Mouse (Mus musculus) megakaryocyte, embryonic 14.5 days (primary cell): Measurements from ENCODE around the gene Shisa9. TPM values are rescaled to one million over a fixed set of nuclear protein-coding genes. Genes with fewer than 3 reads are reported as not detected.
A peak's percentile ranks its signal among the peaks of the same experiment; 100 is the strongest.

Experiments used
- H3K27me3 ChIP-seq: replicated peaks from 2 replicates; pipeline ENCODE3; 2012; ENCODE audit warnings: inconsistent platforms
- H3K36me3 ChIP-seq: replicated peaks from 2 replicates; pipeline ENCODE3; 2012; ENCODE audit warnings: low read length, inconsistent platforms, mixed read lengths
- H3K4me1 ChIP-seq: 2 replicates; pipeline ENCODE4 v1.6.1; 2012; ENCODE audit warnings: inconsistent platforms
- H3K4me3 ChIP-seq: replicated peaks from 2 replicates; pipeline ENCODE3; 2012; ENCODE audit warnings: moderate library complexity, mild to moderate bottlenecking, inconsistent platforms
- H3K9me3 ChIP-seq: 2 replicates; pipeline ENCODE4 v1.6.1; 2012; ENCODE audit warnings: inconsistent platforms
- FLI1 ChIP-seq: IDR thresholded peaks from 2 replicates; pipeline ENCODE4 v1.6.1; 2012; ENCODE audit warnings: low read length, inconsistent platforms, mixed read lengths
- GATA1 ChIP-seq: IDR thresholded peaks from 3 replicates; pipeline ENCODE4 v1.6.1; 2012; ENCODE audit warnings: mixed read lengths, low read length, inconsistent platforms, borderline replicate concordance
- polyA plus RNA-seq: library from polyadenylated mRNA; stranded (reverse); fragments of >175 nt; gene quantifications from 2 replicates; pipeline ENCODE4 v1.2.3, GENCODE M21; 2012; ENCODE audit warnings: low replicate concordance; ENCODE audit not compliant: insufficient read depth

Gene Shisa9
- polyA plus RNA-seq, 1 experiment = 0.43 TPM

GRCm38 (mm10) chr16:12238611-12239010 is 254.7 kb downstream of the Shisa9 start:
- Histone ChIP-seq H3K4me1 (no peaks in the 10 kb centered on the region), H3K9me3 (peaks cover 3% of the 10 kb centered on the region; the same call in 1 of the 2 replicates), H3K27me3 (no peaks in the 10 kb centered on the region), H3K4me3 (no peak overlapping the region), H3K36me3 (no peaks in the 10 kb centered on the region)
- TF ChIP-seq GATA1 (no peak), FLI1 (no peak)

- TF ChIP-seq GATA1 = no peak
- no peak for TF ChIP-seq FLI1
- Histone ChIP-seq H3K36me3 (no peaks in the 10 kb centered on the region), H3K4me1 (no peaks in the 10 kb centered on the region), H3K9me3 (peaks cover 11% of the 10 kb centered on the region), H3K27me3 (no peaks in the 10 kb centered on the region), H3K4me3 (no peak overlapping the region)
Observed at GRCm38 (mm10) chr16:12259361-12259760, 275.4 kb downstream of the Shisa9 start.

- no peaks in the 10 kb centered on the region for H3K27me3 ChIP-seq
- H3K4me1 ChIP-seq = no peaks in the 10 kb centered on the region
- TF ChIP-seq GATA1 (no peak), FLI1 (no peak)
- no peaks in the 10 kb centered on the region for H3K36me3 ChIP-seq
- H3K9me3 ChIP-seq = 0 out of 2 replicates have a peak, but pooled peaks cover 6% of the 10 kb centered on the region
- H3K4me3 ChIP-seq = no peak overlapping the region
Observed at GRCm38 (mm10) chr16:12265828-12266227, 281.9 kb downstream of the Shisa9 start.

GRCm38 (mm10) chr16:12300523-12300922 is 316.6 kb downstream of the Shisa9 start:
- Histone ChIP-seq H3K27me3 (no peaks in the 10 kb centered on the region), H3K9me3 (no peaks in the 10 kb centered on the region), H3K4me1 (no peaks in the 10 kb centered on the region; the same call in 1 of the 2 replicates), H3K4me3 (no peak overlapping the region), H3K36me3 (no peaks in the 10 kb centered on the region)
- no peak for TF ChIP-seq FLI1
- no peak for TF ChIP-seq GATA1

GRCm38 (mm10) chr16:12303420-12303819 is 319.5 kb downstream of the Shisa9 start:
- TF ChIP-seq FLI1 (no peak), GATA1 (no peak)
- Histone ChIP-seq H3K4me1 (peaks cover 18% of the 10 kb centered on the region), H3K27me3 (no peaks in the 10 kb centered on the region), H3K4me3 (no peak overlapping the region), H3K36me3 (no peaks in the 10 kb centered on the region), H3K9me3 (no peaks in the 10 kb centered on the region)

GRCm38 (mm10) chr16:12307318-12307965 is 323.5 kb downstream of the Shisa9 start:
- Histone ChIP-seq H3K27me3 (no peaks in the 10 kb centered on the region), H3K4me1 (peaks cover 26% of the 10 kb centered on the region), H3K4me3 (peak overlapping the region; percentile 71), H3K36me3 (no peaks in the 10 kb centered on the region), H3K9me3 (no peaks in the 10 kb centered on the region)
- TF ChIP-seq GATA1 (no peak), FLI1 (no peak)

GRCm38 (mm10) chr16:12309826-12310225 is 325.9 kb downstream of the Shisa9 start:
- no peak overlapping the region for H3K4me3 ChIP-seq
- TF ChIP-seq GATA1 (no peak), FLI1 (no peak)
- peaks cover 32% of the 10 kb centered on the region for H3K4me1 ChIP-seq

GRCm38 (mm10) chr16:12315627-12316026 is 331.7 kb downstream of the Shisa9 start:
- Histone ChIP-seq H3K27me3 (no peaks in the 10 kb centered on the region), H3K36me3 (no peaks in the 10 kb centered on the region), H3K9me3 (0 out of 2 replicates have a peak, but pooled peaks cover 6% of the 10 kb centered on the region), H3K4me1 (peaks cover 6% of the 10 kb centered on the region), H3K4me3 (no peak overlapping the region)
- TF ChIP-seq GATA1 (no peak), FLI1 (no peak)

More at GRCm38 (mm10) chr16:12309826-12310225, 325.9 kb downstream of the Shisa9 start:
- Histone ChIP-seq H3K36me3 (no peaks in the 10 kb centered on the region), H3K9me3 (no peaks in the 10 kb centered on the region), H3K27me3 (no peaks in the 10 kb centered on the region)

Other genes starting within 250 kb of the Shisa9 start
- 5.1 and 11.2 TPM in 2 replicates for gene Cpped1, start 74.7 kb upstream of the Shisa9 start, polyA plus RNA-seq